Mouse (Mus musculus) liver, embryonic 12.5 days (tissue): ENCODE measurements around the gene Nprl3. TPM values are rescaled to one million over a fixed set of nuclear protein-coding genes. Genes with fewer than 3 reads are reported as not detected.
"Not testable (repeated sequence)": the region's sequence is repeated elsewhere in the genome, so short reads cannot be mapped to it uniquely, and the experiment has no call there.

Experiments
- ATAC-seq: fragments of 200-750 bp; cut with Nextera tagmentation; 2 replicates; pipeline ENCODE4 v1.8.0; 2017; ENCODE audit warnings: moderate number of reproducible peaks, mild to moderate bottlenecking, moderate library complexity
- H3K27ac ChIP-seq: fragments of 300-500 bp; sonication (generic); 2 replicates; pipeline ENCODE4 v1.5.1; 2016; ENCODE audit warnings: mild to moderate bottlenecking
- H3K27me3 ChIP-seq: fragments of 300-500 bp; sonication (generic); replicated peaks from 2 replicates; pipeline ENCODE4 v1.6.1; 2016; ENCODE audit warnings: mild to moderate bottlenecking, moderate library complexity
- H3K36me3 ChIP-seq: fragments of 300-500 bp; sonication (generic); 2 replicates; pipeline ENCODE4 v1.6.1; 2016; ENCODE audit warnings: mild to moderate bottlenecking, moderate library complexity
- H3K4me1 ChIP-seq: fragments of 300-500 bp; sonication (generic); 2 replicates; pipeline ENCODE4 v1.6.1; 2016
- H3K4me2 ChIP-seq: fragments of 300-500 bp; sonication (generic); 2 replicates; pipeline ENCODE4 v1.6.1; 2016; ENCODE audit warnings: mild to moderate bottlenecking, moderate library complexity
- H3K4me3 ChIP-seq: fragments of 300-500 bp; sonication (generic); 2 replicates; pipeline ENCODE4 v1.5.1; 2016; ENCODE audit warnings: mild to moderate bottlenecking, moderate library complexity
- H3K9ac ChIP-seq: fragments of 300-500 bp; sonication (generic); 2 replicates; pipeline ENCODE4 v1.6.1; 2016; ENCODE audit warnings: mild to moderate bottlenecking, moderate library complexity
- H3K9me3 ChIP-seq: fragments of 300-500 bp; sonication (generic); replicated peaks from 2 replicates; pipeline ENCODE4 v1.6.1; 2016; ENCODE audit warnings: mild to moderate bottlenecking, moderate library complexity
- WGBS: fragments of 180-500 bp; shearing (Covaris S2); methylation state at CpG from one replicate; pipeline ENCODE4 v1.1.7; 2016; ENCODE audit not compliant: insufficient replicate concordance; 5-methylcytosine and 5-hydroxymethylcytosine counted together
- polyA plus RNA-seq: library from polyadenylated mRNA; unstranded; fragments of >200 nt; fragmentation: Nextera tagmentation; extraction: Ambion mirVana; gene quantifications from 2 replicates; pipeline ENCODE4 v1.2.1, GENCODE M21; 2016

Nprl3 gene
- polyA plus RNA-seq, 1 experiment from 2014 or later: 34.6 TPM

GRCm38 (mm10) chr11:32297866-32298531 is 30.5 kb upstream of the Nprl3 start:
- peak overlapping the region; percentile 76 for H3K9ac ChIP-seq
- H3K4me3 ChIP-seq: peak overlapping the region; percentile 59
- peaks cover 49% of the 10 kb centered on the region for H3K4me1 ChIP-seq
- 63% methylated on average over 1 of the region's 1 CpGs for WGBS
- peaks cover 26% of the 10 kb centered on the region for H3K27me3 ChIP-seq
- H3K4me2 ChIP-seq: peak overlapping the region; percentile 54
- no peaks in the 10 kb centered on the region for H3K9me3 ChIP-seq
- peaks cover 39% of the 10 kb centered on the region for H3K36me3 ChIP-seq
- peak; percentile 66 for ATAC-seq
- peak overlapping the region; percentile 97 for H3K27ac ChIP-seq

- H3K36me3 ChIP-seq: peaks cover 34% of the 10 kb centered on the region
- 8% methylated on average over 2 of the region's 2 CpGs for WGBS
- peak overlapping the region; percentile 59 for H3K4me3 ChIP-seq
- peak overlapping the region; percentile 76 for H3K9ac ChIP-seq
- H3K4me1 ChIP-seq: peaks cover 53% of the 10 kb centered on the region
- peaks cover 21% of the 10 kb centered on the region for H3K27me3 ChIP-seq
- peak overlapping the region; percentile 97 for H3K27ac ChIP-seq
- peak overlapping the region; percentile 54 for H3K4me2 ChIP-seq
- ATAC-seq: peak; percentile 8
- H3K9me3 ChIP-seq: not testable (repeated sequence)
Measured at GRCm38 (mm10) chr11:32297417-32297816, 29.9 kb upstream of the Nprl3 start.

GRCm38 (mm10) chr11:32296203-32296602 is 28.7 kb upstream of the Nprl3 start, which contains the start of gene Hba-a2:
Gene Hba-a2 (plus strand): TSS chr11:32296489.
- peak within 1 kb of the TSS; percentile 84 for H3K9ac ChIP-seq
- H3K9me3 ChIP-seq, H3K27me3 ChIP-seq: not testable (repeated sequence)
- H3K36me3 ChIP-seq: peaks cover 30% of the 10 kb centered on the region
- H3K4me1 ChIP-seq: peaks cover 65% of the 10 kb centered on the region
- no CpG with 5 or more reads among the region's 4 CpGs for WGBS
- H3K27ac ChIP-seq: peak within 1 kb of the TSS; percentile 97
- peak; percentile 83 for ATAC-seq
- peak within 1 kb of the TSS; percentile 64 for H3K4me2 ChIP-seq
- peak within 1 kb of the TSS; percentile 59 for H3K4me3 ChIP-seq

GRCm38 (mm10) chr11:32293479-32293878 is 26.0 kb upstream of the Nprl3 start:
- H3K9ac ChIP-seq: peak overlapping the region; percentile 84
- H3K4me1 ChIP-seq: peaks cover 71% of the 10 kb centered on the region
- H3K9me3 ChIP-seq, H3K27me3 ChIP-seq: not testable (repeated sequence)
- H3K36me3 ChIP-seq: peaks cover 40% of the 10 kb centered on the region
- H3K4me2 ChIP-seq: peak overlapping the region; percentile 64
- H3K27ac ChIP-seq: peak overlapping the region; percentile 97
- peak overlapping the region; percentile 14; the same call in 1 of the 2 replicates for H3K4me3 ChIP-seq
- 31% methylated on average over 3 of the region's 3 CpGs for WGBS
- peak; percentile 14; the same call in 1 of the 2 replicates for ATAC-seq

GRCm38 (mm10) chr11:32292819-32293218 is 25.3 kb upstream of the Nprl3 start:
- H3K27me3 ChIP-seq, H3K9me3 ChIP-seq, ATAC-seq: not testable (repeated sequence)
- Histone ChIP-seq H3K36me3 (peaks cover 41% of the 10 kb centered on the region), H3K27ac (peak overlapping the region; percentile 97), H3K4me3 (peak overlapping the region; percentile 28), H3K9ac (peak overlapping the region; percentile 84), H3K4me1 (peaks cover 75% of the 10 kb centered on the region), H3K4me2 (peak overlapping the region; percentile 64)
- WGBS: 43% methylated on average over 4 of the region's 4 CpGs

GRCm38 (mm10) chr11:32287493-32287825 is 20.0 kb upstream of the Nprl3 start:
- peak overlapping the region; percentile 64 for H3K4me2 ChIP-seq
- peak overlapping the region; percentile 61 for H3K4me3 ChIP-seq
- peaks cover 46% of the 10 kb centered on the region for H3K4me1 ChIP-seq
- ATAC-seq: no peak
- H3K9ac ChIP-seq: peak overlapping the region; percentile 84
- 54% methylated on average over 9 of the region's 9 CpGs for WGBS
- H3K9me3 ChIP-seq: no peaks in the 10 kb centered on the region
- peaks cover 29% of the 10 kb centered on the region for H3K36me3 ChIP-seq
- peak overlapping the region; percentile 97 for H3K27ac ChIP-seq
- H3K27me3 ChIP-seq: peaks cover 4% of the 10 kb centered on the region; the same call in 1 of the 2 replicates

GRCm38 (mm10) chr11:32286695-32287492 is 19.4 kb upstream of the Nprl3 start, which contains the start of gene Hbq1b:
Gene Hbq1b (plus strand): TSS chr11:32286965.
- Histone ChIP-seq H3K9ac (peak within 1 kb of the TSS; percentile 84), H3K36me3 (peaks cover 26% of the 10 kb centered on the region), H3K4me3 (peak within 1 kb of the TSS; percentile 61), H3K27ac (peak within 1 kb of the TSS; percentile 97), H3K4me2 (peak within 1 kb of the TSS; percentile 64), H3K4me1 (peaks cover 46% of the 10 kb centered on the region)
- ATAC-seq, H3K9me3 ChIP-seq, H3K27me3 ChIP-seq: not testable (repeated sequence)
- WGBS: 18% methylated on average over 31 of the region's 33 CpGs

GRCm38 (mm10) chr11:32285887-32286286 is 18.4 kb upstream of the Nprl3 start:
- not testable (repeated sequence) for H3K27me3 ChIP-seq, H3K9me3 ChIP-seq, ATAC-seq
- peak overlapping the region; percentile 61 for H3K4me3 ChIP-seq
- peak overlapping the region; percentile 97 for H3K27ac ChIP-seq
- H3K4me2 ChIP-seq: peak overlapping the region; percentile 64
- H3K4me1 ChIP-seq: peaks cover 46% of the 10 kb centered on the region
- H3K9ac ChIP-seq: peak overlapping the region; percentile 84
- peaks cover 18% of the 10 kb centered on the region for H3K36me3 ChIP-seq

- 43% methylated on average over 7 of the region's 7 CpGs for WGBS
- Histone ChIP-seq H3K9me3 (no peaks in the 10 kb centered on the region), H3K9ac (peak overlapping the region; percentile 40; the same call in 1 of the 2 replicates), H3K4me1 (peaks cover 48% of the 10 kb centered on the region), H3K4me2 (peak overlapping the region; percentile 10), H3K27ac (peak overlapping the region; percentile 97), H3K36me3 (peaks cover 12% of the 10 kb centered on the region), H3K4me3 (peak overlapping the region; percentile 46), H3K27me3 (peaks cover 13% of the 10 kb centered on the region)
- peak; percentile 77 for ATAC-seq
Measured at GRCm38 (mm10) chr11:32285031-32285775, 17.7 kb upstream of the Nprl3 start.

GRCm38 (mm10) chr11:32284582-32284981 is 17.1 kb upstream of the Nprl3 start:
- Histone ChIP-seq H3K4me3 (peak overlapping the region; percentile 46), H3K27ac (peak overlapping the region; percentile 97), H3K4me1 (peaks cover 48% of the 10 kb centered on the region), H3K4me2 (peak overlapping the region; percentile 45), H3K27me3 (peaks cover 18% of the 10 kb centered on the region), H3K9ac (peak overlapping the region; percentile 70)
- H3K9me3 ChIP-seq, H3K36me3 ChIP-seq: not testable (repeated sequence)
- WGBS: 14% methylated on average over 2 of the region's 2 CpGs
- ATAC-seq: peak; percentile 31

- peak within 1 kb of the TSS; percentile 46 for H3K4me3 ChIP-seq
Measured at GRCm38 (mm10) chr11:32283091-32283777, 15.7 kb upstream of the Nprl3 start, which contains the start of gene Hba-a1. Gene Hba-a1 (plus strand): TSS chr11:32283511.

More at GRCm38 (mm10) chr11:32283091-32283777, 15.7 kb upstream of the Nprl3 start, which contains the start of gene Hba-a1:
- H3K9me3 ChIP-seq, H3K36me3 ChIP-seq: not testable (repeated sequence)
- Histone ChIP-seq H3K27ac (peak within 1 kb of the TSS; percentile 99), H3K4me1 (peaks cover 48% of the 10 kb centered on the region), H3K4me2 (peak within 1 kb of the TSS; percentile 67), H3K27me3 (peaks cover 31% of the 10 kb centered on the region), H3K9ac (peak within 1 kb of the TSS; percentile 75)
- ATAC-seq: peak; percentile 73
- WGBS: 13% methylated on average over 1 of the region's 5 CpGs
